Mouse (Mus musculus) midbrain, postnatal 0 days (tissue): ENCODE measurements around the gene Ahrr. TPM values are rescaled to one million over a fixed set of nuclear protein-coding genes. Genes with fewer than 3 reads are reported as not detected.

Source experiments
- ATAC-seq: fragments of 200-750 bp; cut with Nextera tagmentation; 2 replicates; pipeline ENCODE4 v1.8.0; 2017; ENCODE audit warnings: moderate number of reproducible peaks, mild to moderate bottlenecking, moderate TSS enrichment, moderate library complexity; ENCODE audit not compliant: low FRiP score
- DNase-seq: peaks from one replicate; pipeline ENCODE4 v3.0.0-alpha.2; 2015; ENCODE audit warnings: low spot score
- H3K27ac ChIP-seq: fragments of 300-500 bp; sonication (generic); 2 replicates; pipeline ENCODE4 v1.5.1; 2014; ENCODE audit warnings: low read depth, mild to moderate bottlenecking, low read length, mixed read lengths
- H3K27me3 ChIP-seq: fragments of 300-500 bp; sonication (generic); 2 replicates; pipeline ENCODE4 v1.6.1; 2014; ENCODE audit warnings: low read length, control low read depth, mixed read lengths; ENCODE audit not compliant: insufficient read depth
- H3K36me3 ChIP-seq: fragments of 300-500 bp; sonication (generic); 2 replicates; pipeline ENCODE4 v1.6.1; 2014; ENCODE audit warnings: low read length, control low read depth, mixed read lengths; ENCODE audit not compliant: insufficient read depth
- H3K4me1 ChIP-seq: fragments of 300-500 bp; sonication (generic); 2 replicates; pipeline ENCODE4 v1.6.1; 2014; ENCODE audit warnings: mild to moderate bottlenecking, control low read depth, antibody characterized with exemption, low read length, mixed read lengths; ENCODE audit not compliant: insufficient read depth
- H3K4me2 ChIP-seq: fragments of 300-500 bp; sonication (generic); 2 replicates; pipeline ENCODE4 v1.6.1; 2014; ENCODE audit warnings: low read depth, mild to moderate bottlenecking, low read length, mixed read lengths; ENCODE audit not compliant: poor library complexity, severe bottlenecking
- H3K4me3 ChIP-seq: fragments of 300-500 bp; sonication (generic); 2 replicates; pipeline ENCODE4 v1.5.1; 2014; ENCODE audit warnings: low read depth, mild to moderate bottlenecking, low read length, moderate library complexity
- H3K9ac ChIP-seq: fragments of 300-500 bp; sonication (generic); replicated peaks from 2 replicates; pipeline ENCODE4 v1.6.1; 2014; ENCODE audit warnings: mild to moderate bottlenecking, low read length, moderate library complexity, mixed read lengths; ENCODE audit not compliant: poor library complexity, severe bottlenecking
- H3K9me3 ChIP-seq: fragments of 300-500 bp; sonication (generic); 2 replicates; pipeline ENCODE4 v1.6.1; 2016; ENCODE audit warnings: low read length, control low read depth
- CTCF ChIP-seq: IDR thresholded peaks from 2 replicates; pipeline ENCODE4 v1.5.1; 2016; ENCODE audit warnings: antibody characterized with exemption, mild to moderate bottlenecking
- WGBS: fragments of 180-500 bp; shearing (Covaris S2); extraction: QIAGEN DNeasy Blood & Tissue Kit; methylation state at CpG from one replicate; pipeline ENCODE4 v1.1.7; 2014; 5-methylcytosine and 5-hydroxymethylcytosine counted together
- polyA plus RNA-seq: library from polyadenylated mRNA; unstranded; fragments of >200 nt; fragmentation: Nextera tagmentation; extraction: Ambion mirVana; gene quantifications from 2 replicates; pipeline ENCODE4 v1.2.1, GENCODE M21; 2015
- total RNA-seq: library from RNA; depleted of rRNA; stranded (reverse); fragments of >200 nt; gene quantifications from 2 replicates; pipeline ENCODE4 v1.2.3, GENCODE M21; 2014

Ahrr gene
- total and polyA plus RNA-seq, 2 experiments from 2014 or later: 0.68 to 0.88 TPM

DNA sequence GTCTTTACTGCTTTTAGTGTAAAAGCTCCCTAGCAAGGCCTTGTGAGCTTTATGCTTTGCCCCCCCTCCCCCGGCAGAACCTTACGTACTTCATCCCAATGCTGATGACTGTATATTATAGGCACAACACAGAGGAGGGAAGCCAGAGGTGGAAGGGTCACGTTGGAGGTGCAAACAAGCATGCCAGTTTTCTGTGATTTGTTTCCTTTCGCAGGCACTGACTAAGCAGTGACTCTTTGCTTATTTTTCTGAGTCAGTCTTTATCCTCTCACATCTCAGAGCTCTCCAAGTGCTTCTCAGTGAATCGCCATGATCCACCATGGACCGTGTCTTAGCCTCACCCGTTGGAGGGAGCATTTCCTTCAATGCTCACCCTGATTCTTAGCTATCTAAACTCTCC, 4.2 kb upstream of the Ahrr start:
- ATAC-seq: no peak
- H3K4me3 ChIP-seq: no peak overlapping the region
- WGBS: 80% methylated on average over 7 of the region's 7 CpGs
- no peak overlapping the region for H3K27ac ChIP-seq
- no peak overlapping the region for H3K4me2 ChIP-seq
- peaks cover 13% of the 10 kb centered on the region; the same call in 1 of the 2 replicates for H3K27me3 ChIP-seq
- no peak for DNase-seq
- no peaks in the 10 kb centered on the region for H3K9me3 ChIP-seq
- H3K9ac ChIP-seq: no peak overlapping the region
- TF ChIP-seq CTCF: no peak
- H3K36me3 ChIP-seq: no peaks in the 10 kb centered on the region
- no peaks in the 10 kb centered on the region for H3K4me1 ChIP-seq

DNA sequence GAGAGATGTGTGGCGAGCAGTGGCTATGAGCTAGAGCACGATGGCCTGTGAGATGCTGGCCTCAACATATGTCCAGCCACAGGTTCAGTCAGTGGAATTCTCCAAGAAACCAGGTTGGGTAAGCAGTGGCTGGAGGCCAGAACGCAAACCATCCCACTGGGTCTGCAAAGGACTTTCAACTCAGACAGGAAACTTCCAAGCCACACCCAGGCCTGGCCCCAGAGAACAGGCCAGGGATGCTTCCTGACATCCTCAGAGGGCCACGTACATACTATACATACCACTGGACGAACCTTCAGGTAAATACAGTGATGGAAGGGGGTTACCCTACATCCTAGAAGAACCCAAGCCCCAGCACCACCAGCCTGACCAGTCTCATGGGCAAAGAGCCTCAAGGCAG, 2.5 kb downstream of the Ahrr start:
- no peak for ATAC-seq
- no peak overlapping the region for H3K27ac ChIP-seq

DNA sequence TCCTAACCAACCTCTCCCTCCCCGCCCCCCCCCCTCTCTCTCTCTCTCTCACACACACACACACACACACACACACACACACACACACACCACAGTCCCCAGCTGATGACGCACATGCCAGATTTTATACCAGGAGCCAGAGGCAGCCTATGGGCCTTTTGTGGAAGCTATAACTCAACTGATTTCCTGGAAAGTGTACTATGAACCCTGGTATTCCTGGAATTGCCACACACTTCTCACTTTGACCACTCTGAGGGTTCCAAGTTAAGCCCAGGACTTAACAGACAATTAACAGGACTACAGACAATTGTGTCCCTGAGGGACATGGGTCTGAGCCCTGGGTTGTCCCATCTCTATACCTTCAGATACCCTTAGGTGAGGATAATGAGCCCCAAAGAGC, 9.8 kb downstream of the Ahrr start:
- no peak for TF ChIP-seq CTCF
- Histone ChIP-seq H3K4me2 (no peak overlapping the region), H3K27me3 (no peaks in the 10 kb centered on the region), H3K4me1 (no peaks in the 10 kb centered on the region), H3K4me3 (no peak overlapping the region), H3K36me3 (no peaks in the 10 kb centered on the region), H3K9ac (no peak overlapping the region), H3K27ac (no peak overlapping the region), H3K9me3 (no peaks in the 10 kb centered on the region)
- DNase-seq (no peak), ATAC-seq (no peak)
- 88% methylated on average over 1 of the region's 2 CpGs for WGBS

More for the DNA sequence above, 2.5 kb downstream of the Ahrr start:
- Histone ChIP-seq H3K4me1 (no peaks in the 10 kb centered on the region), H3K9ac (no peak overlapping the region), H3K9me3 (no peaks in the 10 kb centered on the region), H3K4me2 (no peak overlapping the region), H3K27me3 (peaks cover 14% of the 10 kb centered on the region; the same call in 1 of the 2 replicates), H3K4me3 (no peak overlapping the region), H3K36me3 (no peaks in the 10 kb centered on the region)
- WGBS: 88% methylated on average over 5 of the region's 5 CpGs
- DNase-seq: no peak
- no peak for TF ChIP-seq CTCF

DNA sequence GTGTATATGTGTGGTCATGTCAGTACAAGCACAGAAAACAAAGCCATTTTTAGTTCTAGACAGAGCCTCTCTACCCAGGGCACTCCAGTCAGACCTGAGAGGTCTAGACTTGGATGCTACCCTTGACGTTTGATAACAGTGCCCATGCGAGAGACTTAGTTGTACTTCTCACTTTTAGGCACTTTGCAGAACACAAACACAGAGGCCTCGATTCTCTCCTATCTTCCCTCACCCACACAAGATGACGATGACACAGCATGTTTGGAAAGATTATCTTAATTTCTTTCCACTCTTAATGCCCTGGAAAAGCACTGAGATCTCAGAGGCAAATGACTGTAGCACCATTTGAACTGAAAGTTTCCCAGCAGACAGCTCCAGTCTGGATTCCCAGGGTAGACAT, 16.4 kb downstream of the Ahrr start:
- H3K27ac ChIP-seq: no peak overlapping the region
- no peak overlapping the region for H3K9ac ChIP-seq
- no peak for TF ChIP-seq CTCF
- no peak overlapping the region for H3K4me2 ChIP-seq
- DNase-seq: no peak
- no peaks in the 10 kb centered on the region for H3K27me3 ChIP-seq
- no peaks in the 10 kb centered on the region for H3K36me3 ChIP-seq
- ATAC-seq: no peak
- H3K4me3 ChIP-seq: no peak overlapping the region
- no peaks in the 10 kb centered on the region for H3K9me3 ChIP-seq
- WGBS: 86% methylated on average over 4 of the region's 4 CpGs
- H3K4me1 ChIP-seq: no peaks in the 10 kb centered on the region

DNA sequence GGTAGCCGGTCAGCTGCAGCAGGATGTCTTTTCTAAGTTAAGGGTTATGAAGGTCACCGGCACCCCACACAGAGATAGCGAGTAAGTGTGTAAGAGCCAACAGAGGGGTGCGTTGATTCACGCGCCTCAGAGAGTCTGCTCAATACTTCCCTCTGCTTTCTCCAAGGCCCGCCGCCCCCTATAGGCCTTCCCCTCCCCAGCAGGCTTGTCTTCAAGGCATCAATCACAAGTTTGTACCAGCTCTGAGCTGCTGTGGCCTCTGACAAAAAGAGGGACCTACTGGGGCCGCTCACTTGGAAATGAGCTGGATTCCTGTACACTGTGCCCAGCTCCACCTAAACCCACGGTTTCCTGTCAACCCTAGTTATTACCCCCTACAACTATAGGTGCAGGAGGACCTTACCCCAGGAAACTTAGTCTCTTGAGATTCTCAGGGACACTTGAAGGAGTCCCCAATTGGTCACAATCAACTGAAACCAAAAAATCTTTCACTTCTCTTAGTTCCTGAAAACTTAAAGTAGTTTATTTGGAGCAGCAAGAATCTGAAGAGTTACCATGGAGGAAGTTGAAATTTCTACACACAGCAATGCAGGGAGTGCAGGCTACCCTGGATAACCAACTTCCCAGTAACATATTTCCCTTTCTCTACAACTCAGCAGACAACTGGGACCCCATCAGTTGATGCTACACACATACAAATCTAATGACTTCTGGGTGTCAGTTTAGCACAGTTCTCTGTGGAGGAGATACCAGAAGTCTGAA, 31.7 kb downstream of the Ahrr start:
- peak; percentile 70 for TF ChIP-seq CTCF
- Histone ChIP-seq H3K9ac (peak overlapping the region; percentile 61), H3K9me3 (no peaks in the 10 kb centered on the region), H3K36me3 (no peaks in the 10 kb centered on the region), H3K4me1 (no peaks in the 10 kb centered on the region; the same call in 1 of the 2 replicates), H3K4me3 (peak overlapping the region; percentile 54), H3K27ac (no peak overlapping the region), H3K4me2 (peak overlapping the region; percentile 92), H3K27me3 (no peaks in the 10 kb centered on the region)
- 4% methylated on average over 10 of the region's 10 CpGs for WGBS
- DNase-seq (peak; percentile 64), ATAC-seq (peak; percentile 85)

DNA sequence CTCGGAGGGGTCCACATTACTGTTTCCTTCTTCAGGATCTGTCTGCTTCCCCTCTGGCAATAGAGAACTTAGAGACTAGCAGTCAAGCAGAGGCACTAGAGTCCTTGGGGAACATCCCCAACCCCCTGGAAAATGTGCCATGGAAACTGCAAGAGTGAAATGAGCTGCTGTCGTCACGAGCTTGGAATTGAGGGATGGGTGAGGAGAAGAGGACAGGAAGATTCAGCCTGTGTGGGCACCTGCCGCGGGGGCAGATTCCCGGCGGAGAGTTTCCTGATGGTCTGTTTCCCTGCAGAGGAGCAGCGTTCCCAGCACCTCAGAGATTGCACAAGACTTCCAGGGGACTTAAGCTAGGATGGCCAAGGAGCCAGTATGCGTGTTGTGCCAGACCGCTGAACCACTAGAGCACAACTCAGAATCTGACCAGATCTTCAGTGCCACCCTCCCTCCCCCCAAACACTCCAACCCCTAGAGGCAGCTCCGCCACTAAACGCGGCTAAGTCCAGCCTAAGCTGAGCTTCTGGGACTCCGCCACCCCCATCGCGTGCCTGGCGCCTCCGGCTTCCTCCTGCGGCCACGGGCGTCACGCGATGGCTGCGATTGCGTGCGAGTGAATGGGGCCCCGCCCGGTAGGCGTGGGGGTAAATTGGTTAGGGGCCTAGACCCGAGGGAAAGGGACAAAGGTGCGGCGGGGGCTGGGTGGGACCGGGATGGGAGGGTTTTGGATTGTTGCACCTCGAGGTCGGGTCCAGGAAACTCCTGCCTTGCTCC, 32.5 kb downstream of the Ahrr start:
- H3K9me3 ChIP-seq: no peaks in the 10 kb centered on the region
- no peaks in the 10 kb centered on the region for H3K36me3 ChIP-seq
- no peak overlapping the region for H3K27ac ChIP-seq
- peak overlapping the region; percentile 92 for H3K4me2 ChIP-seq
- no peaks in the 10 kb centered on the region; the same call in 1 of the 2 replicates for H3K4me1 ChIP-seq
- peak overlapping the region; percentile 61 for H3K9ac ChIP-seq
- TF ChIP-seq CTCF: no peak
- DNase-seq: peak; percentile 34
- peak; percentile 84 for ATAC-seq
- 4% methylated on average over 35 of the region's 35 CpGs for WGBS
- H3K27me3 ChIP-seq: no peaks in the 10 kb centered on the region
- H3K4me3 ChIP-seq: peak overlapping the region; percentile 54
